Mouse (Mus musculus) kidney, postnatal 36 days (tissue): ENCODE results near the gene Lztr1.
A peak's percentile ranks its signal among the peaks of the same experiment; 100 is the strongest.

Experiments used
- DNase-seq, 2 experiments: peaks; one replicate each; pipeline ENCODE4 v3.0.0; 2021 to 2022; ENCODE audit warnings: mixed read lengths in 2 of 2

Lztr1 gene

GRCm38 (mm10) chr16:17508546-17509239 is at the start of gene Lztr1:
Lztr1 (plus strand) TSS chr16:17508688.
- DNase-seq, result peak; percentile 92 to 93

DNA sequence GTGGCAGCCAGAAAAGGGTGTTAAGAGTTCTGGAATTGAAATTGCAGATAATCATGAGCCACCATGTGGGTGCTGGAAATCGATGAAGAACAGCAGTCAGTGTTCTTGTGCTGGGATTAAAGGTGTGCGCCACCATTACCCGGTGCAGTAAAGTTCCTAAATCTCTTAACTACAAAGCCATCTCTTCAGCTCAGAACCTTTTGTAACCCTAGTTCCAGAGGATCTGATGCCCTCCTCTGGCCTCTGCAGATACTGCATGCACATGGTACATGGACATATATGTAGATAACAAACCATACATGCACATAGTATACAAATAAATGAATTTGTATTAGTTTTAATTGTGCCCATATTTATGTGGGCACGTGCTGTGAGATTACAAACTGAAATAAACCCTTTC is 48.2 kb upstream of the Lztr1 start:
- DNase-seq, result peak; percentile 12 to 58

DNA sequence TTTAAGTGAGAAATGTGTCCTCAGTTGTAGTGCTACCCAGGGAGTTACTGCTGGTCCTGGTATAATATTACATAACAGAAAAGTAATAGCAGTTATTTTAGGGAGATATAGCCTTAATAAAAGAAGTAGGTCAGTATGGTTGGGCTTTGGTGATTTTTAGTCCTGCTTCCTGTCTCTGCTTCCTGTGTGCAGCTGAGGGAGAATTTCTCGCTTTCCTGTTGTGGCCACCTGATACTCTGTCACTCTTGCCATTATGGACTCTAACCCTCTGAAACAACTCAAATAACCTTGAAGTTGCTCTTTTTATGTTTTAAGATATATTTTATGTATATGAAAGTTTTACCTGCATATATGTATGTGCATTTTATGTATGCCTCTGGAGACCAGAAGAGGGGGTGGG is 46.9 kb upstream of the Lztr1 start:
- no peak for DNase-seq

DNA sequence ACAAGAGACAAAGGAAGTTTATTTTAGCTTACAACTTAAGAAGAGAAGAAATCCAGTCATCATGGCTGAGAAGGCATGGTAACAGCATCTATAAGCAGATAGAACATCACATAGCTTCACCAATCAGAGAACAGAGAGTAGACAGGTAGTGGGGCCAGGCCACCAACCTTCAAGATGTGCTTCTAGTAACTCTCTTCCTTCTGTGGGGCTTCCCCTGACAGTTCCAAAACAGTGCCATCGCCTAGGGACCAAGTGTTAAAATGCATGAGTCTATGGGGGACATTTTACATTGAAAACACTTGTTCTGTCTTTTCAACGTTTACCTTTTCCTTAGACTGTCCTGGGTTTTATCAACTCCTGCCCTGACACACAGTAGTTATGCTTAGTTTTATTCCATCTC is 45.3 kb upstream of the Lztr1 start:
- DNase-seq, result no peak

DNA sequence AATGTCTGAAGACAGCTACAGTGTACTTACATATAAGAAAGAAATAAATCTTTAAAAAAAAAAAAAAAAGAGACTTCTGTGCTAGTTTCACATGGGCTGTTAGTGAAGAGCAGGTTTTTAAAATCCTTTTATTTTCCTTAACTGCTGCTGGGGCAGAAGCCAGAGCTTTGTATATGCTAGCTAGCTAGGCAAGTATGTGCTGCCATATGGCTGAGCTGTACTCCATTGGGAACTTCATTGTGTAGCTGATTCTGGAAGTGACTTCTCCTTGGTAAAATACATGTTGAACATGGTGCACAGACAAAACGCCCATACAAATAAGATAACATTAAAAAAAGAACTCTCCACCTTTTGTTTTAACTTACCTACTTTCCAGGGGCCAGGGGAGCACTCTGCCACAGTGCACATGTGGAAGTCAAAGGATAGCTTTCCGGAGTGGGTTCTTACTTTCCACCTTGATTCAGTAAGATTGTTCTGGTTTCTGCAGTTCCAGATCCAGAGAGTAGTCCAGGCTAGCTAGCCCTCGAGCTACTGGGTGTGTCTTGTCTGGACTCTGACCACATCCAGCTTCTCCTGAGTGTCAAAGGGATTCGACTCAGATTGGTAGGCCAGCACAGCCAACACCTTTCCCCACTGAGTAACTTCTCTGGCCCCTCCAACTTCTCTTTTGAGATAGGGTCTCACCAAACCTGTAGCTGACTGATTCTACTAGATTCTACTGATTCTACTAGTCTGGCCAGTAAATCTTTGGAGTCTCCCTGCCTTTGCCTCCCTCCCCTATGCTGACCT is 41.4 kb upstream of the Lztr1 start:
- DNase-seq, result no peak

DNA sequence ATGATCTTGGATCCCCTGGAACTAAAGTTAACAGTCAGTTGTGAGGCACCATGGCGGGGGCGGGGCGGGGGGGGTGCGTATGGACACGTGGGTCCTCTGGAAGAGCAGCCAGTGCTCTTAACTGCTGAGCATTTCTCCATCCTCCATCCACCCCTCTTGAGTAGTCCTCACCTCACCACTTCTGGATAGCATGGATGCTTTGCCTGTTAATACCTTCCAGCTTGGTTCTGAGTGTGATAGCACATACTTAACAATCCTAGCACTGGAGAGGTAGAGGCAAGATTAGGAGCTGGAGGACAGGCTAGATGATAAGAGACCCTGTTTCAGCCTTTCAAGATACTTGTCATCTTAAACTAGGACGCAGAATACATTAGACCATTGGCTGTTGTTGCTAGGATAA is 36.0 kb upstream of the Lztr1 start:
- no peak for DNase-seq

- peak; percentile 35 to 53 for DNase-seq
These were observed 34.4 kb upstream of the Lztr1 start for GRCm38 (mm10) chr16:17474091-17474490.

- DNase-seq, result no peak
These were observed 33.7 kb upstream of the Lztr1 start for GRCm38 (mm10) chr16:17474761-17475160.

- no peak for DNase-seq
These were observed 33.2 kb upstream of the Lztr1 start for GRCm38 (mm10) chr16:17475326-17475725.

DNA sequence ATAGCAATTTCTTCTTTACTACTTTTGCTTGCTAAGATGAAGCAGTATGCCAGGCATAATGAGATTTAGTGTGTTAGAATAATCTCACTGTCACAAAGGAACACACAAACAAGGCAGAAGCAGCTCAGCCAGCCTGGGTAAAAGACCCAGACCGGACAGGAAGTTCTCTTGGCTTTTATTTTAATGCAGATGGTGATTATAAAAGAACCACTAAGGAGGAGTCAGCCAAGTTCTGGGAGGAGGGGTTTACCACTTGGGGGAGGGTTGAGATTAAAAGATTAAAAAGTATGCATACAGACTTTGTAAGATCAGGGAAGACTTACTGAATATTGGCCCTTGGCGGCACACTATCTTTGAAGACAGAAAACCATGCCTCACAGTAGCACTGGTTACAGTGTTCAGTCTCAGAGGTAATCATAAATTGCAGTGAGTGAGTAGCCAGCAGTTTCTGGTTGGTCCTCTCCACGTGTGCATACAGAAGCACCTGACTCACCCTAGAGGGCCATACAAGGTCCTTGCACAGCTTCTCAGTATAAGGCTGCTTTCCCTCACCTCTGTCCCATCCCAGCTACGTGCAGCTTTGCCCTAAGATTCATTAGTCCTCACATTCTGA is 30.1 kb upstream of the Lztr1 start:
- no peak for DNase-seq

- no peak for DNase-seq
These were observed 27.0 kb upstream of the Lztr1 start for GRCm38 (mm10) chr16:17481465-17481864.

GRCm38 (mm10) chr16:17486505-17486904 is 22.0 kb upstream of the Lztr1 start:
- peak; percentile 58 to 85 for DNase-seq

DNA sequence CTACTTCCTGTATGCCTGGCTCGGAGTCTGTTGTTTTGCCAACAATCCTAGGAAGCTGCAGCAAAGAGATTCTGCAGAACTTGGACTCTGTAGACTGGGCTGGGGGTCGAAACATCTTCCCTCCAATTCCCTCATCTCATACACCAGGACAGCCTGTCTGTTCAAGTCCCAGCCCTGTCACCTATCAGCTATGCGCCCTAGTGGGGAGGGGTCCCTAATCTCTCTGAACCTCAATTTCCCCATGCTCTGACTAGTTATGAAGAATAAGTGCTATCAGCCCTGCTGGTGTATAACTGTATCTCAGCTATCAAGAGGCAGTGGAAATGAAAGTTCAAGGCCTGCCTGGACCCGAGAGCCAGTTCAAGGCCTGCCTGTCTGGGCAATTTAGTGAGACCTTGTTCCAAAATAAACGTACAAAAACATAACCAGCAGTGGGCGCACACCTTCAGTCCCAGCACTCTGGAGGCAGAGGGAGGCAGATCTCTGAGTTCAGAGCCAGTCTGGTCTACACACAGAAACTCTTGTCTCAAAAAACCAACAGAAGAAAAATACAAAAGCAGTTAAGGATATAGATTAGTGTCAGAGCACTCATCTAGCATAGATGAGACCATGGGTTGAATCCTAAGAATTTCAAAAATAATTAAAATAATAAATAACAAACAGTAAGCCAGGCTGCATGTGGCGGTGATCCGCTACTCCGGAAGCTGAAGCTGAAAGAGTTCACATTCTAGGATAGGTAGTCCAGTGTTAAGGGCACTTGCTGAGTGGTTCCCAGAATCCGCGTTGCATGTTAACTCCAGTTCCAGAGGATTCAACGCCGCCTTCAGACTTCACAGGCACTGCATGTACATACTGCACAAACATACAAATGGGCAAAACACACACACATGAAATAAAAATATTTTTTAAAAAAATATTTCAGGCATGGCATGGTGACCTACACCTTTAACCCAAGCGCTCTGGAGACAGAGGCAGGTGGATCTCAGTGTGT is 19.7 kb upstream of the Lztr1 start:
- peak; percentile 26 to 53 for DNase-seq

DNA sequence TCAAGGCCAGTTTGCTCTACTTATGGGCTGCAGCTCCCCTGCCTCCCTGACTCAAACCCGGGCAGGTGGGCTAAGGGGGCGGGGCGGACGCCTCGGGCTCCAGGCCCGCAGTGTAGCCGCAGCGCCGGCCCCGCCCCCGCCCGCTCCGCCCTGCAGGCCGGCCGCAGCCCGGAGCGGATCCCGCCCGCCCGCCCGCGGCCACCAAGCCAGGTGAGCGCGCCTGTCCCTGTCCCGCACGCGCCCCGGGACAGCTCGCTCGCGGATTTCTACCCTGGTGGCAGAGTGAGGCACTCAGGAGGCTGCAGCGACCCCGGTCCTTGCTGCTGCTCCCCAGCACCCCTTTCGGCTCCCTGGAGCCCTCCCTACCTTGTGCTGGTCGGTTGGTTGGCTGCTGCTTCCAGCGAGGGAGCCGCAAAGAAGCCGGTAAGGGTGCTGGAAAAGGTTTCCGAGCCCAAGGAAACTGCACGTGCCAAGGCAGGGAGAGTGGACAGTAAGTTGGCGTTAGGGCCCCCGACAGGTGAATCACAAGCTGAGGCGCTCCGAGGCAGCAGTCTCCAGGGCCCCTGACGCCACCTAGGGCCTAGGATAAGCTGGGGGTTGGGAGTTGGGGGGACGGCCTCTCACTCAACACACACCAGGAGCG is 18.9 kb upstream of the Lztr1 start, which contains the start of gene Aifm3:
Gene Aifm3 (plus strand): TSS at position 143 of the 643 bp plus-strand sequence.
- peak; percentile 24 to 81 for DNase-seq

DNA sequence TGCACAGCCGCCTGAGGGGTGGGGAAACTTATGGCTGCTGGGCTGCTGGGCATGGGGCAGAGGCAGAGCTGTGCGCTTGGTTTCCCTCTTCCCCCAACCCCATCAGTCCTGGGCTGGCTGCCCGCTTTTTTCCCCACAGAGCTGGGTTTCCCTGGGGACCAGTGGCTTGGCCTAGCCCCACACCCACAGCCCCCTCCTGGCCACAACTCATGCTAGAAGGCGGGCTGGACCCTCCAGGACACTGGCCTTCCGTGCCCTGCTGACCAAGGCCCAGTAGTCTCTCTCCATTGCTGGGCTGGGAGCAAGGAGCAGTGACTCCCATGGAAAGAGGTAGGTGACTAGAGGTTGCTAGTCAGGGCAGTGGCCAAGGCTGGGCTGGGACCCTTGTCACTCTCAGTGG is 17.3 kb upstream of the Lztr1 start:
- DNase-seq, result no peak

GRCm38 (mm10) chr16:17491896-17492561 is 16.5 kb upstream of the Lztr1 start:
- no peak for DNase-seq

DNA sequence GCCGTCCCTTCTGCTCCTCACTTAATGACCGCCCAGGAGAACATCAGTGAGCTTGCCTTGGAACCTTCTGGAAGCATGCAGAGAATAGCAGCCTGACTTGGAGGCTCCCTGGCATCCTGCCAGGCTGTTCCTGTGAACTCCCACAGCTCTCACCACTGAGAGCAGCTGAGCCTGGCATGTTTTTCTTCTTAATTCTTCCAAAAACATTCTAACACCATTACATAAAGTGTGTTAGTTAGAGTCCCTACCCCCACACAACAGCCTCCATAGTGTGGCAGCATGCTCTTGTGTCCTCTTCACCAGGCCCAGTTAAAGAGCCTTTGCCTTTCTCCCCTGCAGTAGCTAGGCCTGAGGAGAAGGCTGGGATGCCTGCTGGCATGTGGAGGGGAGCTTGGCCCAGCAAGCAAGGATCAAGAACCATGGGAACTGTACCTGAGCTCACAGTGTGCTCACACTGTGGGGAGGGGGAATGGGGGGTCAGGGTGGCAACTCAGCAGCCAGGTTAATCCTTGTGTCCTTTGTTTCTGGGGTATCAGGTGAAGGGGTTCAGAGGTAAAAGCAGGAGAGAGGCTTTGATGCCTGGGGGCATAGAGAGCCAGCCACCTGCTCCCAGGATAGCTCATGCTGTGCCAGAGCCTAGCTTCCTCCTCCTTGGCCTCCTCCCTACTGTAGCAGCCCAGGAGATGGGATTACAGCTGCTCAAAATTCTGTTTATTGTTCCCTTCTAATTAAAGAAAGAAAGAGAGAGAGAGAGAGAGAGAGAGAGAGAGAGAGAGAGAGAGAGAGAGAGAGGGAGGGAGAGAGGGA is 11.8 kb upstream of the Lztr1 start:
- peak; percentile 62 to 82 for DNase-seq

GRCm38 (mm10) chr16:17499249-17499883 is 9.1 kb upstream of the Lztr1 start:
- no peak for DNase-seq

DNA sequence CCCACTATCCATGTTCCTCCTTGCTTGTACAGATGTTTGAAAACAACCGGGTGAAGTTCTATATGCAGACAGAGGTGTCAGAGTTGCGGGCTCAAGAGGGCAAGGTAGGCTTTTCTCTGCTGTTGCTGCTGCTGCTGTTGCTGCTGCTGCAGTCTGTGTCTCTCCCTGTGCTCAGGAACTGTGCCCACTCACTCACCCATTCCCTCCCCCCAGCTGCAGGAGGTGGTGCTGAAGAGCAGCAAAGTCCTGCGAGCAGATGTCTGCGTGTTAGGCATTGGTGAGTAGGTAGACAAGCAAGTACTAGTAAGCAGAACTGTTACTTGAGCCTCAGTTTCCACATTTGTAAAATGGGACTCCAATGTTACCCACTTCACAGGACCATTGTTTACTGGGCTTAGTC is 5.8 kb upstream of the Lztr1 start:
- DNase-seq, result no peak

DNA sequence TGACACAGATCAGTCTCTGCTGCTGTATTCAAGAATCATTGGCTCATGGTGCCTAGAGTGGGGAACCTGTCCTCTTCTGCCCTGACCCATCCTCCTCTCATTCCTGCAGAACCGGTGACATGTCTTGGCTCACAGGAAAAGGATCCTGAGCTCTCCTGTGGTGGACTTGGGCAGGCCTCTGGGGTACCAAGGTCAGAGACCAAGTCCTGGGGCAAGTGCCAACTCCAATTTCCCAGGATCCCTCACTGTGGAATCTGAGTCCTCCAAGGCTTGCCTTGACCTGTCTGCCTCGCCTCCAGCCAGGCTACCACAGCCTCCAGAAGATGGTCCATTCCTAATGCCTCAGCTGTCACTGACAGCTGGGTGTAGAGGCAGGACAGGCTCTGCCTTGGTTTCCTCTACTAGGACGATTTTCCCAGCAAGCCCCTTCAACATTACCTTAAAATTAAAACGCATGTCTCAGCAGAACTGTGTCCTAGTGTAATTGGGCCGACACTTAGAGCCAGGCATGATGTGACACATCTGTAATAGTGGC is 1.4 kb upstream of the Lztr1 start:
- DNase-seq, result peak; percentile 72
